Mouse (Mus musculus): ENCODE results near the gene Sptbn2. TPM values are rescaled to one million over a fixed set of nuclear protein-coding genes. Genes with fewer than 3 reads are reported as not detected.

The Sptbn2 gene
- total and polyA plus RNA-seq, 3 experiments, result 0.31 to 0.79 TPM; not detected in 1

GRCm38 (mm10) chr19:4746611-4747010 lies 35.6 kb downstream of the Sptbn2 start:
- Histone ChIP-seq H3K36me3 (ENCODE audit: control insufficient read depth in 1 of 2, insufficient read depth in 2 of 2, low read length in 2 of 2) (no peaks in the 10 kb centered on the region), H3K9me3 (replicated peaks; ENCODE audit: insufficient read depth, low read length) (no peaks in the 10 kb centered on the region), H3K79me2 (ENCODE audit: control insufficient read depth, insufficient read depth, low read length, poor library complexity) (no peaks in the 10 kb centered on the region), H3K27ac (ENCODE audit: control insufficient read depth, low read depth, low read length) (no peak overlapping the region), H3K27me3 (ENCODE audit: control insufficient read depth in 1 of 2, insufficient read depth in 2 of 2, low read length in 2 of 2) (no peaks in the 10 kb centered on the region), H3K9ac (ENCODE audit: control insufficient read depth, low read depth, low read length, poor library complexity, severe bottlenecking) (no peak overlapping the region), H3K4me1 (ENCODE audit: control insufficient read depth in 1 of 2, insufficient read depth in 2 of 2, low read length in 2 of 2) (no peaks in the 10 kb centered on the region), H3K4me3 (ENCODE audit: control insufficient read depth in 1 of 2, insufficient read depth in 1 of 2, low read depth in 2 of 2, low read length in 2 of 2) (no peak overlapping the region)
- TF ChIP-seq HCFC1 (IDR thresholded peaks at IDR 0.05; ENCODE audit: low read depth, low read length), result no peak
- no peak for TF ChIP-seq ETS1 (IDR thresholded peaks at IDR 0.05; ENCODE audit: low read depth, low read length)
- no peak for TF ChIP-seq E2F4 (IDR thresholded peaks at IDR 0.05; ENCODE audit: borderline replicate concordance, low read depth, low read length)
- TF ChIP-seq POLR2A (IDR thresholded peaks at IDR 0.05; ENCODE audit: control insufficient read depth in 1 of 2, insufficient read depth in 1 of 2, low read depth in 1 of 2, low read length in 2 of 2, poor library complexity in 1 of 2), result no peak
- TF ChIP-seq EP300 (IDR thresholded peaks at IDR 0.05; ENCODE audit: low read depth in 1 of 2, low read length in 2 of 2), result no peak
- TF ChIP-seq TAL1 (IDR thresholded peaks at IDR 0.05; ENCODE audit: low read length), result no peak
- no peak for DNase-seq (ENCODE audit: low read depth, low spot score)

- no peak overlapping the region for H3K9ac ChIP-seq (ENCODE audit: control insufficient read depth, low read depth, low read length, poor library complexity, severe bottlenecking)
- no peaks in the 10 kb centered on the region for H3K36me3 ChIP-seq (ENCODE audit: control insufficient read depth in 1 of 2, insufficient read depth in 2 of 2, low read length in 2 of 2)
- no peaks in the 10 kb centered on the region for H3K9me3 ChIP-seq (replicated peaks; ENCODE audit: insufficient read depth, low read length)
- H3K27ac ChIP-seq (ENCODE audit: control insufficient read depth, low read depth, low read length), result no peak overlapping the region
- no peak for DNase-seq (ENCODE audit: low read depth, low spot score)
- no peak overlapping the region for H3K4me3 ChIP-seq (ENCODE audit: control insufficient read depth in 1 of 2, insufficient read depth in 1 of 2, low read depth in 2 of 2, low read length in 2 of 2)
- H3K79me2 ChIP-seq (ENCODE audit: control insufficient read depth, insufficient read depth, low read length, poor library complexity), result no peaks in the 10 kb centered on the region
- TF ChIP-seq POLR2A (IDR thresholded peaks at IDR 0.05; ENCODE audit: control insufficient read depth in 1 of 2, insufficient read depth in 1 of 2, low read depth in 1 of 2, low read length in 2 of 2, poor library complexity in 1 of 2) (no peak), SMC3 (IDR thresholded peaks at IDR 0.05; ENCODE audit: low read depth, low read length) (no peak), BHLHE40 (IDR thresholded peaks at IDR 0.05; ENCODE audit: borderline replicate concordance, low read depth, low read length) (no peak), CHD2 (IDR thresholded peaks at IDR 0.05; ENCODE audit: low read length) (no peak), MXI1 (IDR thresholded peaks at IDR 0.05; ENCODE audit: low read depth, low read length) (no peak), NELFE (IDR thresholded peaks at IDR 0.05; ENCODE audit: low read depth, low read length) (no peak), NRF1 (IDR thresholded peaks at IDR 0.05; ENCODE audit: insufficient read depth, low read depth, low read length, poor library complexity, severe bottlenecking) (no peak), HCFC1 (IDR thresholded peaks at IDR 0.05; ENCODE audit: low read depth, low read length) (no peak), TCF12 (IDR thresholded peaks at IDR 0.05; ENCODE audit: low read depth, low read length) (no peak), ZNF384 (IDR thresholded peaks at IDR 0.05; ENCODE audit: low read depth, low read length) (no peak), USF2 (IDR thresholded peaks at IDR 0.05; ENCODE audit: borderline replicate concordance in 1 of 2, insufficient read depth in 1 of 2, low read depth in 1 of 2, low read length in 2 of 2) (no peak), KAT2A (conservative IDR thresholded peaks at IDR 0.05; ENCODE audit: low read depth, low read length) (no peak), RAD21 (IDR thresholded peaks at IDR 0.05; ENCODE audit: low read depth, low read length) (no peak)
- H3K27me3 ChIP-seq (ENCODE audit: control insufficient read depth in 1 of 2, insufficient read depth in 2 of 2, low read length in 2 of 2), result no peaks in the 10 kb centered on the region
- H3K4me1 ChIP-seq (ENCODE audit: control insufficient read depth in 1 of 2, insufficient read depth in 2 of 2, low read length in 2 of 2), result no peaks in the 10 kb centered on the region
Measured at GRCm38 (mm10) chr19:4747631-4748312, 36.8 kb downstream of the Sptbn2 start.
